Mouse (Mus musculus): ENCODE results near the gene Bcl9. TPM values are rescaled to one million over a fixed set of nuclear protein-coding genes. Genes with fewer than 3 reads are reported as not detected.

Gene Bcl9
- polyA plus RNA-seq, 1 experiment from 2014 or later, result 37.7 TPM

Other genes starting within 250 kb of the Bcl9 start
- gene Acp6, start 139.1 kb downstream of the Bcl9 start, polyA plus RNA-seq (2015; fragmentation: Nextera tagmentation; extraction: Ambion mirVana), result 53.0 and 61.0 TPM in 2 replicates
- not detected in 2 replicates for gene Olfr1402, start 124.1 kb upstream of the Bcl9 start, polyA plus RNA-seq (2015; fragmentation: Nextera tagmentation; extraction: Ambion mirVana)

Data from heart, embryonic 13.5 days (tissue).